Mouse (Mus musculus) left cerebral cortex, postnatal 25 days (tissue): ENCODE data around the gene Gpsm1. TPM values are rescaled to one million over a fixed set of nuclear protein-coding genes. Genes with fewer than 3 reads are reported as not detected.

Experiments used
- DNase-seq, 2 experiments: peaks; one replicate each; pipeline ENCODE4 v3.0.0; 2022; ENCODE audit warnings: low spot score in 2 of 2, mixed read lengths in 1 of 2
- intact Hi-C: fragments of 180-260 bp; cut with DNase I; formaldehyde crosslinking; loops from one replicate; pipeline ENCODE4 v1.15.1; 2025
- total RNA-seq, 2 experiments: library from RNA; stranded (reverse); gene quantifications; 2 replicates each; pipeline ENCODE4 v1.2.3; 2021

Gpsm1 gene
- 10 to 100 TPM; 48.7 to 51.4 TPM for total RNA-seq

DNA sequence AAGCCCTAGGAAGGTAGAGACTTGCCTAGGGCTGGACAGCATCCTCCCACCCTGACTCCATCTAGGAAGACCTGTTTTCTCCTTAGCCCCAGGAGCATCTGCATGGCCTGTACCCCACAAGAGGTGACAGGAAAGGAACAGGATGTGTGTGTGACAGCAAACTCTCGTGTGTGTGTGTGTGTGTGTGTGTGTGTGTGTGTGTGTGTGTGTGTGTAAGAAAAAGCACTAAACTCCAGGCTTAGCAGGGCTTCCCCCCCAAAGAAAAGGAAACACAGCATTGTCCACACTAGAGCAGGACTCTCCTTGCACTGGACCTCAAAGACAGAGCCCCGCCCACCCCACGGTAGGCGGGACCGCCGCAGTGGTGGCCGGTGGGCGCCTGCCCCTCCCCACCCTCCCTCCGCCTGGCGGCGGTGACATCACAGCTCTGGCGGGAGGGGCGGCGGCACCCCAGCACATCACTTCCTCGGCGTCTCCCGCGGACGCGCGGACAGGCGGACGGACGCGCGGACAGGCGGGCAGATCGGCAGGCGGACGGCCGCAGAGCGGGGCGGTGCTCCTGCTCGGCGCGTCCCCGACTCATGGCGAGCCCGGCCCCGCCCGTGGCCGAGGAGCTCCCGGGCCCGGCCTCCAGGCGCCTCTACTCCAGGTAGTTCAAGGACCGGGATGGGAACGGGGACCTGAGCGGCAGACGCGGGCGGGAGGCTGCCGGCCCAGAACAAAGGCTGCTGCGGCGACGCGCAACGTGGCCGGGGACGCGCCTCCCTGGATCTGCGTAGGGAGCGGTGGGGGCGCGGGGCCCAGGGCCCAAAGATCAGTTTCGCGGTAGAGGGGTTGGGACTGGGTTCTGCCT, at the start of gene Gpsm1:
Gene Gpsm1 (plus strand): TSS at position 444 of the 853 bp plus-strand sequence.
- intact Hi-C loops = loop anchor here (10.0 kb wide), 1 partner anchor 590 kb away; the partner anchor contains the start of gene Surf6
- DNase-seq = peak; percentile 80 to 85

DNA sequence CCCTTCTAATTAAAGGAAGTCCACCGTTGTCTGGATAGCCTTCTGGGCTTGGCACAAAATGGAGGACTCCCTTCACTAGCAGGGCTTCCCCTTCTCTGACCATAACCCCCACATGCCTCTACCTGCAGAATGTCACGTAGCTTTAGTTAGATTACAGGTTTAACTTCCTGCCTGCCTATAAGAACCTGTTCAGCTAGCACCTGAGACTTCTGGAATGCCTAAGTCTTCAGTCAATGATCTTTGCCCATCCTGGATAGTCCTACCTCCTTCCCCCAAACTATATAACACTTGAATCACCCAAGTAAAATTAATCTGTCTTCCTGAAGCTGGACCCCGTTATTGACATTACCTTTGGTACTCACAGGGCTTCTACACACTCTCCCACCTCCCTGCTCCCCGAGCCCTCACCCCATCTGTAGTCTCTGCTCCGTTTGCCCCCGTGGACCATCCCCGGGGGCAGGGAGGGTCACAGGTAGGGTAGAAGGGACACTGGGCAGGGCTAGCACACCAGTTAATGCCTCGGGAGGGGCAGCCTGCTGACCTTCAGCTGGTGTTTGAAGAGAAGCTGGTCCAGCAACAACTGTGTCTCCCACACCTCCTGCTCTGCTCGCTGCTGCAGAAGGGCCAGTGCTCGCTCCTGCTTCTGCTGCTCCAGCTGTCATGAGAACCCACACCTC, 49.1 kb upstream of the Gpsm1 start:
- intact Hi-C loops = no loop called here
- no peak for DNase-seq

DNA sequence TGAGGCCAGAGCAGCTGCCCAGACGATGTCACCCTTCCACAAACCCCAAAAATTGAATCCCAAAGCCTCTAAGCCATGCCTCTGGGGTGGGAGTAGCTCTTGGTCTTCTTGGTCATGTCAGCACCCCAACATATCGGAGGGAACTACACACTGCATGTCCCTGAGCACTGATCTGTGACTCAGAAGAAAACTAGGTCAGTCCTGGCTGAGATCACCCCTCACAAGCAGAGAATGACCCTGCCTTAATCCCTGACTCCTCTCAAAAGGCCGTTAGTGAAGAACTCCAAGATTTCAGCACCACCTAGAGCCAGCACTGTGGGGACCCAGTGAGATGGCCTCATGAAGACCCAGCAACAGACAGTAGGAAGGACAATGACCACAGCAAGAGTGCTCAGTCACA, 47.1 kb upstream of the Gpsm1 start:
- no peak for DNase-seq

DNA sequence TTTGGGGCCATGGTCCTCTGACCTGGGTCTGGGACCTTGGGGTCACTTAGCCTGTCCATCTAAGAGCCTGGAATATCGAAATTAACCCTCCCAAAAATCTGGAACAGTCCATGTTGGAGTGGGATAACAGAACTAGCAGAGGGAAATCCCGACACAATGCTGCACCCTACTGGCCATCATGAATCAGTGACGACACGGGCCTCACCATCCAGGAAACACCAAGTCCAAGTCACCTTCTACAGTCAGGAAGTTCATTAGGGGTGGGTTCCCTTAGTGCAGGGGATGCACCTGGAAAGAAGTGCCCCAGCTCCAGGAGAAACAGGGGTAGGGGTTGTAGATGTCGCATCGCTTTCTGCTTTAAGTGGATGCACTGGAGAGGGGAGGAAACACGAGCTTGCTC, 41.7 kb upstream of the Gpsm1 start:
- DNase-seq = peak; percentile 58 to 74
- intact Hi-C loops = loop anchor here (1.0 kb wide), 2 partner anchors 91 to 119 kb away; no protein-coding TSS in a partner anchor

More for the DNA sequence above, 47.1 kb upstream of the Gpsm1 start:
- intact Hi-C loops = no loop called here

DNA sequence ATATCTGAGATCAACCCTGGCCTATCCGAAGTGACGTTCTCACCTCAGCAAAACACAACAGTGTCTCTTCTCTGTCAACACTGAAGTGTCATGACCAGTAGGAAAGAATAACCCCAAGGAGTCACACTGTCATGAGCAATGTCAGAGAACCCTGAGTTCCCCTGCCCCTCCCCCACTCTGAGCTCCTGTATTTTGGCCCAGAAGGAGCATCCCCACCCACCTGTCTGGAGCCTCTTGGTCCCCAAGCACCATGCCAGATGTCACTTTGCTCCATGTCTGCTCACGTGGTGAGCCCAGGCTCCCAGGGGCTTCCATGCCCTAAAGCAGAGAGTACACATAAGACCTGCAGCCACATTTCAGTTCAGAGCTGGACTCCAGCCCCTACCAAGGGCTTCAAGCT, 35.6 kb upstream of the Gpsm1 start:
- DNase-seq = no peak
- intact Hi-C loops = loop anchor here (5.0 to 10.0 kb wide), 2 partner anchors 242 to 455 kb away; partner anchors contain the start of gene Lcn9

DNA sequence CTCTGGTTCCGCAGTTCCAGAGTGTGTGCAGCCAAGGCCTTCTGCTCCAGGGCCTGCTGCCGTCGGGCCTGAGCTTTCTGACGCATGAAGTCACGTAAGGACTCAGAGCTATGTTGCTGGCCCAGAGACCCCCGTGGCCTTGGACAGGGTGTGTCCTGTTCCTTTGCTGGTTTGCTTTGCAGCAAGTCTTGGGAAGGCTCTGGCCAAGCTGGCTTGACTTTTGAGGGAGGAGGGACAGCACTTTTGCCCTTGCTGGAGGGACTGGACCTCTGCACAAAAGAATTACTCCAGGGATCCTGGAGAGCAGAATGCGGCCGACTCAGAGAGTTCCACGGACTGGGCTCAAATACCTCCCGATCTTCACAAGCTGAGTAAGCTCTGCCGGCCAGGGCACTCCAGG, 34.7 kb upstream of the Gpsm1 start:
- intact Hi-C loops = loop anchor here (10.0 kb wide), 1 partner anchor 456 kb away; the partner anchor contains the start of gene Lcn9
- no peak for DNase-seq

DNA sequence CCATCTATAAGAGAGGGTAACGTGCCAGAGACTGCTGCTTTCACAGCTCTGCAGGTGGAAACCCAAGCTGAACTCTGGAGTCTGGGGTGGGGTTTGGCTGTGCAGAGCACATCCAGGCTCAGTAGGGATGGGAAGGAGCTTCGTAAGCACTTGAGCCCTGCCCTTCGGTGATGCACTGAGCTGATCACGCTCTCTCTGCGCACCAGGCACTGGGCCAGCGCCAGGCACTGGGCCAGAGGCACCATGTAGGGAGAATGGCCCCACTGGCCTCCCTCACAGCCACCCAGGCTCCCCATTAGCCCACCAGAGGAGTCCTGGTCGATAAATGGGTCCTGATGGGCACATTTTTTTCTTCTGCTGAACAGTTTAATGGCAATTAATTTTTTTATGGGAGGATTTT, 29.5 kb upstream of the Gpsm1 start:
- intact Hi-C loops = loop anchor here (10.0 kb wide), 1 partner anchor 461 kb away; the partner anchor contains the start of gene Lcn9
- DNase-seq = no peak

DNA sequence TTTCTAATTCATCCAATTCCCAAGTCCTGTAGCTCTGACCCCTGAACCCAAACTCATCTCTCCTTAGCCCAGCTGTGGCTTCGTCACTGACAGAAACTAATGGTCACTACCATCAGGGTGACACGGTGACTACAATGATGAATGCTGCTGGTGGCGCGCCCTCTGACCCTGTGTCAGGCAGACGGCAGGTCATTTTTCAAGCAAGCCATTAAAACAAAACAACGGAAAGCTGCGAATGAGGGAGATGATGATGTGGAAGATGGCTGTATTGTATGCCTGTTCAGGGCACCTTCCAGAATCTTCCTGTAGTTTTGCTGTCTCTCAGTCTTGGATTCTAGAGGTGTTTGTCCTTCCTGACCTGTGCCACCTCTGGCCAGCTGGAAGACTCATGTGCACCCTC, 28.9 kb upstream of the Gpsm1 start:
- DNase-seq = no peak
- intact Hi-C loops = loop anchor here (10.0 kb wide), 1 partner anchor 462 kb away; the partner anchor contains the start of gene Lcn9

DNA sequence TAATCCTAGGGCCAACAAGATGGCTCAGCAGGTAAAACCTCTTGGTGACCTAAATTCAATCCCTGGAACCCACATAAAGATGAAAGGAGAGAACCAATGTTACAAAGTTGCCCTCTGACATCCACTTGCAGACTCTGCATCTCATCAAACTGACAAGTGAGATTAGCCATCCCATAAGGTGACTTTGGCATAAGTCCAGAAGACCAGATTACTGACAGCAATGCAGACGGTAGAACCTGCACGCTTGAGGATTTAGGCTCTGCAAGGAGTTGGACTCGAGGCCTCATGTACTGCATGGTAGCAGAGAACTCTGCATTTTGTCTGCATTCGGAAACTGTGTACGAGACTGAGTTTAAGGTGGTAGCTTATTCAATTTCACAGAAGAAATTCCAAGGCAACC, 25.2 kb upstream of the Gpsm1 start:
- intact Hi-C loops = no loop called here
- DNase-seq = no peak

DNA sequence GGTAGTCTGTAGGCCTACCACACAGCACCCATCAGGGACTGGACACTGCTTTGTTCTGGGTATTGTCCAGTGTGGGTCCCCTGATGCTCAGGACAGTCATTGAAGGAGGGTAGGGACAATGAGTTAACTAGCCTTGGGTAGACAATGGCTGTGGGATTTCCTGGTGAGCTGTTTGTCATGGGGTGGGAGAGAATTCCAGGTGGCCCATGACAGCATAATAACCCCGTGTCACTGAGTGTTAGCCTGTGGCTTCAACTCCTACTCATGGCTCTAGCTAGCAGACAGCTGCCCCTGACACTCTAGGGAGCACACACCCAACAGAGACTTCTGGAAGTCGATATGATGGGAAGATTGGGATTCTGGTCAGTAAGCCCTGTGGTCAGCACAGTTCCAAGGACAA, 20.9 kb upstream of the Gpsm1 start, which contains the start of gene Ccdc187:
Gene Ccdc187 (minus strand): TSS at position 101 of the 400 bp plus-strand sequence.
- DNase-seq = no peak
- intact Hi-C loops = no loop called here

DNA sequence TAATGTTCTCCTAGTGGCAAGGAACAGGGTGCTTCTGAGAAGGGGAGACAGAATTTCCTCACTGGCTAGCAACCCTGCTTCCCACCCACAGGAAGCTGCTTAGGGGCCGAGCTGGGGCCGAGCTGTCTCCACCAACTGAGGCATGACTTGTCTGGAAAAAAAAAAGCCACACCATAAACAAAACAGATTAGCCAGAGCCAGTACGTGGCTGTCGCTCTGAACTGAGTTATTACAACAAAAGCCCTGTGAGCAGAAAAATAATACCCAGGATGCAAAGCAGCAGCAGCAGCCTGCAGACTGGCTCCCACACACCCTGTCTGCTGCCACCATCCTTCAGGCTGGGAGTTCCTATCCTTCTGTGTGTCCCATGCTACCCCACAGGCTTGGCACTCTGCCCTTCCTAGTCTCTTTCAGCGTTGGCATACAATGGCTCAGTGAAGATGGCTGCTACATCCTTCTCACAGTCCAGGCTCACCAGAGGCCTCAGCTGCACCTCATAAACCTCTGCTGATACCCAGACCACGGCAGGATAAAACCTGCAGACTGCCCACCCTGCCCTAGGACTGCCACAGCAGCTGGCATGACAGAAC, 18.6 kb upstream of the Gpsm1 start:
- intact Hi-C loops = loop anchor here (5.0 kb wide), 1 partner anchor 229 kb away; no protein-coding TSS in a partner anchor
- DNase-seq = peak; percentile 73 to 90

DNA sequence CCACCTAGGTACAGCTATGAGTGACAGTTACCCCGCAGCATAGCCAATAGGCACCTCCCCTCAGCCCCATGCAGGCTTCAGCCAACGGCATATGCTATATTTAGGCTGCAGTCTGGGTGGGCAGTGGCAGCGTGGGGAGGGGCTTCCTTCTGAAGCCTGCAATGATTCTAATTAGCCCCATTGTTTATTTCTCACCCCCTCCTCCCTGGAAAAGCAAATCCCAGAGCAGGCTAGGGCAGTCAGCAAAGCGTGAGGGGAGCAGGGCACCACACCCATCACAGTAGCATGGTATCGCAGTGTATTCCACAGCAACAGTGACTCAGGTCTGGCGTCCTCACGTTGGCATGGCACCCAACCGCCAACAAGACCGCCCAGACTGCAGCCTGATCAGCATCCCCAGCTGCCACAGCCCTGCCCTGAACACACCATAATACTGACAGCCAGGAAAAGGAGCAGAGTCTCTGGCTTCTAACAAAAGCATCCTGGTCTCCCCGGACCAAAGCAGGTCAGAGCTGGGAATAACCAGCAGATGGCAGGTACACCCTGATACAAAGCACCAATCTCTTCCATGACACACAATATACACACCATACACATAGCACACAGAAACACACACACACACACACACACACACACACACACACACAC, 17.0 kb upstream of the Gpsm1 start:
- intact Hi-C loops = loop anchor here (5.0 kb wide), 1 partner anchor 231 kb away; no protein-coding TSS in a partner anchor
- peak; percentile 73 to 89 for DNase-seq

DNA sequence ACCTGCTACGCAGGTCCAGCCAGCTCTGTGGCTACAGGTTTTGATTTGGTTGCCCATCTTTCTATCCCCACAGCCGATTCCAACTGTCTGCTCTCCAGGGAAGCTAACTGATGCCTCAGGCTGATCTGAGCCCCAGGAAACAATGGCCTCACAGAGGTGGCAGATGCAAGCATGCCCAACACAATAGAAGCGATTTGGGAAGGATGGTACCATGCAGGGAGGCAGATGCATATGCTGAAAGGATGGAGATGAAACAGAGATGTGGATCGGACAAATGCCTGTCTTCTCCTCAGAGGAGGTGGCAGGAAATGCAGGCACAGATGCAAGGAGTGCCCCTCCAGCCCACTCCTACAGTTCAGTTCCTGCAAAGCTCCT, 16.5 kb upstream of the Gpsm1 start:
- peak in 1 of 2 experiments; percentile 21 for DNase-seq
- intact Hi-C loops = loop anchor here (5.0 kb wide), 1 partner anchor 232 kb away; no protein-coding TSS in a partner anchor

DNA sequence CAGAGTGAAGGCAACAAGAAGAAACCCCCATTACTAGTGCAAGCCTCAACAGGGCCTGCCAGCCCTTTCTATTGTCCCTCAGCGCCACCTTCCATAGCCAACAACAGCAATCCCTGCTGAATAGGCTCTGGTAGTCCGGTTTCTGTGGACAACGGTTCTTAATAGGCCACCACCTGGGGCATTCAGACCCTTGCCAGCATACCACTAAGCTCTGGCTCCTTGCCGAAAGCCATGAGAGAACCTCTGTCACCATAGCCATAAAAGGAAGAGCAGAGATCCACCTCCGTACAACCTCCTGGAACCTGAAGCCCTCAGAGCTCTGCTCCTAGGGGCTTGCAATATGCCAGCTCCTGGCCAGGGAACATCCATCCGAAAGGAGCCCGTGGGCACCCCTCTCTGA, 16.0 kb upstream of the Gpsm1 start:
- DNase-seq = no peak
- intact Hi-C loops = loop anchor here (5.0 kb wide), 1 partner anchor 232 kb away; no protein-coding TSS in a partner anchor

DNA sequence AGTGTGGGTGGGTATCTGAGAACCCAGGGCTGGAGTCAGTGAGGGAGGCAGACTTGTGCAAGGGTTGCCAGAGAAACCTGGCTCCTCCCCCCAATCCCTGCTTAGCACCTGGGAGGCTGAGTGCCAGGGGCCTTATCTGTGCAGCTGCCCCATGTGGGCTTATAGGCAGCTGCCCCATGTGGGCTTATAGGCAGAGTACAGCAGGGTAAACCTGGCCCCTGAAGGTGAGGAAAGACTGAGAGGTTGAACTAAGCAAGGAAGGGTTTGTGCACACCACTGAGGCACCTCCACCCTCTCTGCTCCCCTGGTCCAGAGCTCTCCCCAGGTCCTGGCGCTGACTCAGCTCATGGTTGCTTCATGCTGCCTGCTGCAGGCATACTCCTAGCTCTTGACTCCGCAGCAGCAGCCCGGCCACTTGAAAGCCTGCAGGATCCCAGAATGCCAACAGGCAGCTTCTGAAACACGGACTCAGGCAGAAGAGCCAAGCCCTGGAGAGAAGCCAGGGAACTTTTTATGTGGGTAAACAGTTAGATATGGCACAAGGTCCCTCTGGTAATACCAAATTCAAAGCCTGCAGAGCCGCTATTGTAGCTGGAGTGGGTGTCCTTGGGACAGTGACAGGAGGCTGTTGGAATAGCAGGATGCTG, 15.0 kb upstream of the Gpsm1 start:
- DNase-seq = no peak
- intact Hi-C loops = loop anchor here (2.0 to 5.0 kb wide), 2 partner anchors 53 to 267 kb away; partner anchors contain the start of gene Dnlz

DNA sequence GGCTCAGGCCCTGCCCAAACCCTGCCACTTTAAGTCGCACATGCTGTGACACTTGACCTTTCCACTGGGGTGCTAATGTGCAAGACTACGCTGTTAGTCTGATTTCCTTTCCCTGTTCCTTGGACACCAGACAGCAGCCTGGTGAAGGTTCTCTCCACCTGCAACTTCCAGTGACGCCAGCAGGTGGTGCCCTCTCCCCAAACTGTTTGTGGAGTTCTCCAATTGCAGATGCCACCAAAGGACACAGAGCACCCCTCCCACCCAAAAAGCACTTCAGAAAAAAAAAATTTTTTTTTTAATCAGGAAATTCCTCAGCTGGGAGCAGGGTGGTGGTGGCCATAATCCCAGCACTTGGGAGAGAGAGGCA, 14.5 kb upstream of the Gpsm1 start:
- intact Hi-C loops = loop anchor here (2.0 to 5.0 kb wide), 2 partner anchors 52 to 267 kb away; partner anchors contain the start of gene Dnlz

DNA sequence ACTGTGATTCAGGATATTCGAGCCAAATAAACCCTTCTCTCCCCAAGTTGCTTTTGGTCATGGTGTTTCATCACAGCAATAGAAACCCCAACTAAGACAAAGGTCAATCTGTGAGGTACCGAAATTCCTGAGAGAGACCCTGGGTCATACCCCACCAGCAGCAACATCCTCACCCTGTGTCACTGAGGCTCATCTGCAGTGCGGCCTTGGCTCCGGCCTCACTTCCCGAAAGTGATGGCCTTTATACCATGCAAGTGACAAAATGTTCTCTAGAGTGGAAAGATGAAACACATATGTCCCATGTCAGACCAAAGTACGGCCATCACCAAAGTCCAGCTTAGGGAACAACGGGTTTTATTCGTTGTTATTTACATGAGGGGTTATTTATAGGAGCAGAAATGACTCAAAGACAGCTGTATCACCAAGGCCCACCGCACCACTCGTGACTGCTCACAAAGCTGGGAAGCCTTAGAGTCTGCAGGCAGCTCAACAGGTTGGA, 13.3 kb upstream of the Gpsm1 start:
- intact Hi-C loops = loop anchor here (5.0 kb wide), 1 partner anchor 265 kb away; no protein-coding TSS in a partner anchor
- no peak for DNase-seq

More for the DNA sequence above, 14.5 kb upstream of the Gpsm1 start:
- DNase-seq = peak; percentile 87 to 93

DNA sequence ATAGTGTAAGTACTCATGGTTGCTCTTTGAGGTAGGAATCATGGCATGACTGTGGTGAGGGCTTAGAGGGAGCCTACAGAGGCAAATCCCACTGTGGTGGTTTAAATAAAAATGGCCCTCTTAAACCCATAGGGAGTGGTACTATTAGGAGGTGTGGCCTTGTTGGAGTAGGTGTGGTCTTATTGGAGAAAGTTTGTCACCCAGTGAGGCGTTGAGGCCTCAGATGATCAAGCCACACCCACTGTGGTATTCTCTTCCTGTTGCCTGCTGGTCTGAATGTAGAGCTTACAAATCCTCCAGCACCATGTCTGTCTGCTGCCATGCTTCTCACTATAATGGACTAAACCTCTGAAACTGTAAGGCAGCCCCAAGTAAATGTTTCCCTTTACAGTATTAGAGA, 10.6 kb upstream of the Gpsm1 start:
- no peak for DNase-seq
- intact Hi-C loops = loop anchor here (5.0 kb wide), 1 partner anchor 263 kb away; no protein-coding TSS in a partner anchor
